Mouse (Mus musculus): ENCODE data around the gene Adarb2.

Gene Adarb2

DNA sequence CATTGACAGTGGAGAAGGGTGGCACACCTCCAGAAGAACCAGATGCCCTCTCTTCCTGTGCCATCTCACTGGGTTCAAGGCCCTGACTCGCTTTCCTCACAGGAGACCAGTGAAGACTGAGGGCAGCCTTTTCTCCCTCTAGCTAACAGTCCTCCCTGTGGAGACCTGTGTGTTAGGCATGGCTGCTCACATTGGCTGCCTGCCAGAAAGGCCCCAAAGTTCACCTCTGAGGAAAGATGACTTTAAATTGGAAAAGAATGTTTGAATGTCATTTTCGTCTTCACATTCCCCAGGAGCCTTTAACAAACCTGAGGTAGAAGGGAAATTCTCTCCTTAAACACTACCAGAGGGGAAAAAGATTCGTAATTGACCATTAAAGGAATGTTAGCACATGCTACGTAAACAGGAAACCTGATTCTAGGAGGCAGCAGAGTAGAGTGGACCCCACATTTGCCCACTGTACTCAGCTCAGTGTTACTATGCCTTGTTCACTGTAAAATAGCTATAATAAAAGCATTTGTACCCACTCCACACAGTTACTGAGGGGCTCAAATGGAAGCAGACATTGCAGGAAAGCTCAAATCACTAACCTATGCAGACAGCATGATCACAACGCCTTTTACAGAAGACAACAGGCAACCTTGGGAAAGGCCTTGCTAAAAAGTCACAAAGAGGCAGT, 285.2 kb downstream of the Adarb2 start:
- no peak for DNase-seq (ENCODE audit: low spot score)

DNA sequence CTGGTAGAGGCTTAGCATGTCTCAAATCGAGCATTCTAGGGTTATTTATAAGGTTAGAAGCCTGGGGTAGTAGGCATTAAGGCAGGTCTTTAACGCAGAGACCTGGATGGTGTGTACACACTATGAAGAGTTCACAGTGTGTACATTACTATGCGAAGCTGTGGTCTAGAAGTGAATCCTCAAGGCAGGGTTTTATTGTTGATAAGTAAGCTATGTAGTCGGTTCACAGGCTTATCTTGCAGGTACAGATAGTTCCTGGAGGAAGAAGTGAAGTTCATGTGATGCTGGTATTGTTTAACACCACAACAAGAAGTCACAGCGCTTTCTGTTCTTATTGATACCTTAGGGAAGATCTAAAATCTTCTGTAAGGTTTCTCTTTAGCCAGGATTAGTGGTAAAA, 290.7 kb downstream of the Adarb2 start:
- DNase-seq (ENCODE audit: low spot score): no peak

DNA sequence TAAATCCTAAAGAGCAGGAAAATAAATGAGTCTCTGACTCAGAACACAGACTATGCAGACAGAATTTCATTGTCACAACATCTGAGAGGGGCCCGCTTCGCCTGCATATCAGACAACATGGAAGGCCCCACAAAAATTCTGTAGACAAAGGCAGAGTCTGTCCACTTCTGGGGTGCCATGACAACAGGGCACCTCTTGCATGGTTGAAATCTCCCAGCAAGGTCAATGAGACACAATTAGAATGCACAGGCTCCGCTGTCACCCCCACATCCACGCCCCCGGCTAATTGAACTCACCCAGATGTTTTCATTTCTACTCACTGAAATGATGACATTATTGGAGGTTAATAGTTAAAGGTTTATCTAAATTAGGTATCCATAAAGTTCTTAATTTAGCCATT, 296.9 kb downstream of the Adarb2 start:
- no peak for DNase-seq (ENCODE audit: low spot score)

DNA sequence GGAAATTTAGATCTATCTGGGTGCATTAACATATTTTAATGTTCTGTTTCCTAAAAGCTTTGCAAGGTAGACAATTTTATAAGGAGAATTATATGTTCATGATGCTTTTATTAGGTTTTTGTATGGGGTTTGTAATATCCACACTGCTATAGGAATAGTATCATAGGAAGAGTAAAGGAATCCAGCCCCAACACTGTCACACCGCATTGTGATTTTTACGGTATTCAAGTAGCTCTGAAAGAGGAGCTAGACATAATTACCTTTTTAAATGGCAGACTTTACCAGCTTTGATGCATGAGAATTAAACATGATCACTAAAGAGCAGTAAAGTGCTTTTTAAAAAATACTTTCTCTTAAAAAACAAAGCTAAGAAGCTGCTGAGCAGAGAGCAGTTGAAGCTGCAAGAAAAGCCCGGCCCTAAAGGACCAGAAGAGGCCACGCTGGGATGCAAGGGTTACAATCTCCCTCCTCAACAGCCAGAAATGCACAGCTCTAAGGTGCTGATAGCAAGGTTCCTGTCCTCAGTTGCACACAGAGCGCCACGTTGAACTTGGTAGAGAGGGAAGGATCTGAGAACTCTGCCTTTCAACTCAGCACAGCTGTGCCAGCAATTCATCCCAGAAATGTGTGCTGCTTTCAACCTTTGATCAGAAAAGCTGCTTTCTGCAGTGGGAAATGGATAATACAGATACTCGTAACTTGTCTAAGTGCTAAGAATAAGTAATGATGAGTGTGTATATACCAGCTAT, 308.6 kb downstream of the Adarb2 start:
- no peak for DNase-seq (ENCODE audit: low spot score)

DNA sequence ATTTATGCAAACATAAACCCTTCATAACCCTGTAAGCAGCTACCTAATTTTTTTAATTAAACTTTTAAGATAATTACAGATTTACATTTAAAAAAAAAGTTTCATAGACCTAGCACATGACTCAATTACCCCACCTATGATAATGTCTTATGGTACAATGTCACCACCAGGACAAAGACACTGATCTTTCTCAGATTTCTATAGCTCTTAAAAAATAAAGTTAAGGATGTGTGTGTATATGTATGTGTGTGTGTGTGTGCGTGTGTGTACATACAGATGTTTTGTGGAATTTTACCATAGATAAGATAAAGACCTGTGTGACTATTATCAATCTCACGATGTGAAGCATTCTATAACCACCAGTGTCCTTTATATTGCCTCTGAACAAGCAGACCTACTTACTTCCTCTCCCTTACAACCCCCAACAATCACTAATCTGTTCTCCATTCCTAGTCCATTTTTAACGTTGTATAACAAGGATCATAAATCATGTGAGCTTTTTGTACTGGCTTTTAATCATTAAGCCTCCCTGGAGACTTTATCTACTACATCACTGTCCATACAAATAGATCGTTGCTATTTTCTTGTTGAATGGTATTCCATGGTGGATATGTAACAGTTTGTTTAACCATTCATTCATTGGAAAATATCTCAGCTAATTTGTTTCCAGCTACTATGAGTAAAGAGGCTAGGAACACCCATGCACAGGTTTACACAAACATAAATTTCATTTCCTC, 313.5 kb downstream of the Adarb2 start:
- DNase-seq (ENCODE audit: low spot score): no peak

DNA sequence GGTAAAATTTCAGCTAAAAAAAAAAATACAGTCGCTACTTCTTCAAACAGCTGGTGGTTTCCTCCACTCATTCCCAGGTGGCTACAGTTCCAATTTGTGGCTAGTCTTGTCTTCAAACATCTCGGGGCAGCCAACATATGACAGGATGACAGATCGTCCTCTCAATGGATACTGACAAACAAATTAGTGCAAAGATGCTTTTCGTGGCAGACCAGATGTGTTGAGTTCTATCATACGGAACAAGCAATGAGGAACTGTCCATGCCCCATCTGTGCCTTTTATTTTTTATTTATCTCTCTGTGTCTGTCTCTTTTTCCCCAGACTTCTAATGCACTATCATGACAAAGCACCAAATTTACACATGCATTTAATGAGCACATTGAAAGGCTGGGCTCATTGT, 316.5 kb downstream of the Adarb2 start:
- no peak for DNase-seq (ENCODE audit: low spot score)

DNA sequence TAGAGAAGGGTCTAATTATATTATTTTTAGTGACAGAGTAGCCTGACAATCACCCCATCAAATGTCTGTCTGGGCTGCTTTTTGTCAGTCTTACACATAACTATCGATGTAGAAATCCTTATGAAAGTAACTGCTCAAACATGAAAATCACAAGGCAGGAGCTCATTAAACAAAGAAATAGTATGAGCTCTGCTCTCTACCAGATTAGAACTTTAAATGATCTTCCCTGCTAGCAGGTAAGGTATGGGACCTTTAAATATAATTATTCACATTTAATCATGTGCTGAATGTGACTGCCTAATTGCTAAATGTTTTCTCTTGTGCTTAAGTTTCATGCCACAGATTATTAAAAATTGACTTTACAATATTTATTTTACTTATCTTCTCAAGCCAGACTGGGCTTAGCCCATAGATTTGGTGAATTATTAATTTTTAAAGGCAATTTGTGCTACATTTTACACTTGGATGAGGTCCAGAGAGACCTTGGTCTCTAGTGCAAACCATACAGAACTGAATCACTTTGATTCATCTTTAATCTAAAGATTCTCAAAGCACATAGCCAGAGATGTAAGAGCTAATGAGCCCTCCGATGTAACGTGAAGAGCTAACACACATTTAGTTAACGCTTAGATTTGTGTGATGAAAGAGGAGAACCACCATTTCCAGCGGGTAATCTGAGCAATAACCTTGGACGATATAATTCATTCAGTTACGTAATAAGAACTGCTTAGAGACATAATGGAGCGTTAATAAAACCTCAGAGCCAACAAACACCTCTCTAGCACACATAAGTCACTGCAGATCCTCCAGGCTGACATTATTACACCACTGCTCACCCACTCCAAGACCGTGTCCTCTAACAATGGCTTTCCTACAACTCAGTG, 323.3 kb downstream of the Adarb2 start:
- no peak for DNase-seq (ENCODE audit: low spot score)

DNA sequence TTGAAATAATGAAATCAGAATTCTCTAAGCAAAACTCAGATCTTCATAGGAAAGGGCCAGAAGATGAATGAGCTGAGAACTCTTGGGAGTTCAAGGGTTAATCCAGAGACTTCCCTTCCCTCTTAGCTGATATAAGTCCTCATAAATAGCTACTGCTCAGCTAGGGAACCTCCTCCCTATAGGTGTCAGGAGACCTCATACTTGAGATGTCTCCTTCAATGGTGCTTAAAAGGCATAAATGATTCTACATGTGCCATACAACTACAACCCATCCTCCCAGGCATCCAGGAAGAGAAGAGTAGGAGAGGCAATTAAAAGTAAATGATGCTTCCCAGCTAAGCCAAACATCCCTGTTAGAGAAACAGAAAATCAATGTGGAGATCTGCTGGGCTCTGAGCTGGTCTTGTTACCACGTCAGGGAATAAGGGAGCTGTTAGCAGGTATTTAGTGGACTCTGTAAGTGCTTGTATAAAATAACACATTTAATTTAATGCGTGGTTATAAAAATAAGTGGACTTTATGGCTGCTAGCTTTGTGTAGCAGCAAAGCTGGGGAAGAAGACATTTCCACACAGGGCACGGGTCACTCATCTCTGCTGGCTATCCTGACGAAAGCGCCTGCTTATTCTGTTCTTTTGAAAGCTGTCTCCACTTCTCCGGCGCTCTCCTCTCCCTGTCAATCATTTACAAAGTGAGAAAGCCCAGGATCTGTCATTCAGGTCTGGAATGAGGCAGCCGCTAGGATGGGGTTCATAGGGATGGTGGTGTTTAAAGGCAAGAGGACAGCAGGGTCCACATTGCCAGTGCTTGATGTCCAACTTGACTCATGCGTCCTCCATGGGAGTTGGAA, 331.8 kb downstream of the Adarb2 start:
- no peak for DNase-seq (ENCODE audit: low spot score)

DNA sequence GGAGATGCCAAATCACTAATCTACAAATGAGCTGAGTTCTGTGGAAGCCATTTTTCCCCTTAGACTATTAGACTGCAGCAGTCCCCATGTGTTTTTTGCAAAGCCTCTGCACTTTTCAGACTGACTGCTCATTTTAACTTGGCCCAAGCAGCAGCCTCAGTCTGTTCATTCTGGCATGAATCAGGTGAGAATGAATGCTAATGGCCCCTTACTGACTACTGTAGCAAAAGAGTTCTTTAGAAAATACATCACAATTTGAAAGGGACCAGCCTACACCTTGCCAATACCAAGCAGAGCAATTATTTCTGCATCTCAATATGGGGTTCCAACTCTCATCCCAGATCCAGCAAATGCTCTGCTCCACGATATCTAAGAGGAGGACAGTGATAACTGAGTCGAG, 335.8 kb downstream of the Adarb2 start:
- DNase-seq (ENCODE audit: low spot score): no peak

DNA sequence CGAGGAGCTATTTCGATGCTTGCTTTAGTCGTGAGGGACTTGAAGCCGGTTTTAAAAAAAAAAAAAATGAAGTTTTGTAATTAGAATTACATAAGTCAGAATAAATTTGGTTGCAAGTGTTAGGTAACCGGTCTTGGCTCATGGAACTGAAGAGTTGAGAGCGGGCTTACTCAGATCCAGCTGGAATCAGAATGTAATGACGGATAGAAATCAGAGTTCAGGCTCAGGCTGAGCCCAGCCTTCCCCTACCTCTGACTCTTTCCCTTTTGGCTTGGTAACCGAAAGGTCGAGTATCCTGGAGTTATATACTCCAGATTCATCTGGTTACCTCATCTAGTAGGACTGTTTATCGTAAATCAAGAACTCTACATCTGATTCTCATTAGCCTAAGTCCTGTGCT, 336.2 kb downstream of the Adarb2 start:
- DNase-seq (ENCODE audit: low spot score): peak; percentile 2

DNA sequence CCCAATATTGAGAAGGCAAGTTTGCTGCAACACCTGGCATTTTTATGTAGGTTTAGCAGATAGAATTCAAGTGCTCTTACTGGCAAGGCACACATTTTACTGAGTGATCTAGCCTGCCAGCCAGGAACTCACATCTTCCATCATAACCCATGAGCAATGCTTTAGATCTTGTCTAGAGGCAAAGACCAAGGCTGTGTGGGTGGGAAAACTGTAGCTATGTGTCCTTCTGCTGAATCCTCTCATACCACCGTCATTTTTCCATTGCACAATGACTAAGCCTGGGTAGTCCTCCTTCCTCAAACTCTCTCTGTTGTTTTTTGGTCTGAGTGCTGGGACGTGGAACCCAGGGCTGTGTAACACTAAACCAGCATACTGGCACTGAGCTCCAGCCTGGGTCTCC, 340.0 kb downstream of the Adarb2 start:
- DNase-seq (ENCODE audit: low spot score): no peak

DNA sequence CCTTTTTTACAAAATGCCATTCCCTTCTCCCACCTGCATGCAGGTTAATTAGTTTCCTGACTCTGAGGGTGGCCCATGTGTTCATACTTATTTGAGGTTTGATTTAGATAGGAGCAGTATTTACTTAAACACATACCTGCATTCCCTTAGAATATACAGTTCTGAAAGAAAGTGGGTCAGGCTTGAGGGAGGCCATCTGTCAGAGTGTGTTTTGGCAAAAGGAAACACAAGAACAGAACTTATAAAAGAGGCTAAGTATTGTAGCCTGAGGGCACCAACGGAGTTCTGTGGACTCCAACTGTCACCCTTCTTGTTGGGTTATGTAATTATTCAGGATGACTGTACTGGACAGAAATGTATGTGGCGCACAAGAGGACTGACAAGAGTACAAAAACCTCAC, 349.6 kb downstream of the Adarb2 start:
- no peak for DNase-seq (ENCODE audit: low spot score)

DNA sequence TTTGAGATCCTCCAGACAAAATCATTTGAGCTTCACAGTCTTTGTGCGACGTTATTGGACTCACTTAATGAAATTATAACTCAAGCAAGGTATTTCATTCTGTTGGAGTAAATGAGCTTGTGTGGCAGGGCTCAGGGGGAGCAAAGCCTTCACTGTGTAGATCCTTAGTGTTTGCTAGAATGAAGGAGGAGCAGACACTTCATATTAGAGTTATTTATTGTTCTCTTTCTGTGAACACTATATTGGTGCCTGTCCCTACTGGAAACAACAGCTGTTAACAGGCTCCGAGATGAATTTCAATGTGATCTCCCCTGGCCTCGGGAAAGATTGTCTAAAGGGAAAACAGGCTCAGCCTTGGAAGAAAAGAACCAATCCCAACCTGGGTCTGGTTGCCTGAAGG, 355.1 kb downstream of the Adarb2 start:
- DNase-seq (ENCODE audit: low spot score): no peak

DNA sequence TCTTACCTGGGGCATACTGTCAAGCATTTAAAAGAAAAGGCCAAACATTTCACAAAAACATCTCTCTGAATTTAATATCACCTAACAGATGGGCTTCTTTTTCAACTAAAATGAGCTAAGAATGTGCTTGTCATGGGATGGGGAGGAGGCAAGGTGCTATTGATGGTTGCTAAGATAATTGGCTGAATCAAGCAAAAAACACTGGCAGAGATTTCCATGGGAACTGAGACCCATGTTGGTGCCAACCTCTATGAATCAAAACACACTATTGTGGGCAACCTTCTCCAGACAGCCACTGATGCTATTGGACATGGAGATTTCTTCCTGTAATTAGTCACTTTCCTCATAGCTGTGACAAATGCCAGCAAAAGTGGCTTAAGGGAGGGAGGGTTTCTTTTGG, 357.8 kb downstream of the Adarb2 start:
- DNase-seq (ENCODE audit: low spot score): no peak

DNA sequence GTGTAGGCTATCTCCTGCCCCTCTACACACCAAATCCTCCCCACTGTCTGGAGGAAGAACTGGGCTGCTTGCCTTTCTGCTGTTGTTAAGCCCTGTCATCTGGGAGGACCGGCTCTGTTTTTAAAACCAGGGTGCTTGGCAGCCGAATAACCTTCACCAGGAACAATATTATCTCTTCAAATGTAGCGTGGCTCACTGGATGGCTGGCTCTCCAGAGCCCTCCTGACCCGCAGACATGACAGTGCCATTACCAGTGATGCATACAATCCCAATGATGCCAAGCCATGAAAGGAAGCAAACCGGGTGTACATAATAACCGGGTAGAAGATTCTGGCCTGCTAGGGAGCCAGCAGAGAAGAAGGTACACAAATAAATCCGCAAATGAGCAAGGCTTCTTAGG, 360.5 kb downstream of the Adarb2 start:
- DNase-seq (ENCODE audit: low spot score): no peak

DNA sequence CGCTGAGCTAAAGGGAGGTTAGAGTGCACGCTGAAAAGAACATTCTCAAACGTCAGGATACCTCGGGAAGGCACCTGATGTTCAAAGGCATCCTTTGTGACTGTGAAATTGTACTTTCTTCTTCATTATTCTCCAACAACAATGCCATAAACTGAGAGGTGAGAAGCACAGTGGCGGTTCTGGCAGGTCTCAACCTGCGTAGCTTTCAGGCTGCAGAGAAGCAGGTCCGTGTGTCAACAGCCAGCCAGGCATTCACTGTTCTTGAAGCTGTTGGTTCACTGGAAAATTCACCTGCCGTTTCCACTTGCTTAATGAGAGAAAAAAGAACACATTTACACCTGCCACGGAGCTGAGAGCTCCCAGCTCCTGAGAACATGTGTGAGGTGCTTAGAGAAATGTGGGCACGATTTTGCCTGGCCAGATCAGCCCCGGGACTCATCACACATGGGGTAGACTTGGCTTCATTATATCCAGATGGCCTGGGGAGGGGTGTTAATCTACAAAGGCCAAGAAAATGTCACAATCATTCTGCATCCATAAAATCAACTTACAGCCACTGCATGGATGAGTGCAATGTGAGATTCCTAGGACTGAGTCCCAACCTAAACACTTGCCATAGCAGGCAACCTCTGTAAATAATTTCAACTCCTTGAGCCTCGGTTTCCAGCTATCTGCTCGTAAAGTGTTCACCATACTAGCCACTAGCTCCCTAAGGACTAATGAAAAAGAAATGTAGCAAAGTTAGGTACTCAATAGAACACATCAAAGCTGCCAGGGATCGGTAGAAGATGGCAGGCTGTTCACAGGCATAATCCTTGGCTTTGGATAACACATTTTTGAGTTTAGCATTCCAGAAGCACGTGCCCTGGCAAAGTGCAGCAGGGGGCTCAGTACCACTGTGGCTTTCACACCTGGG, 364.7 kb downstream of the Adarb2 start:
- DNase-seq (ENCODE audit: low spot score): no peak

DNA sequence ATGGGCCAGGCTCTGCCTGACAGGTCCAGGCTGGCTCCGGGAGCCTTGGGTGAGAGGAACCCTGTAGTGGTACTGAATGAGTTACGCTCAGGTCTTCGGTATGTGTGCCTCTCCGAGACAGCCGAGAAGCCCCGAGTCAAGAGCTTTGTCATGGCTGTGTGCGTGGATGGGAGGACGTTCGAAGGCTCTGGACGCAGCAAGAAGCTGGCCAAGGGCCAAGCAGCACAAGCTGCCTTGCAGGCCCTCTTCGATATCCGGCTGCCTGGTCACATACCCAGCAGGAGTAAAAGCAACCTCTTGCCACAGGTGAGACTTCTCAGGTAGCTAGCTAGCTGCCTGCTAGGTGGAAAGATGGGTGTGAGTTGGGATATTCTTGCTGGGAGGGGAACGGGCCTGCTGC, 367.6 kb downstream of the Adarb2 start:
- DNase-seq (ENCODE audit: low spot score): no peak

DNA sequence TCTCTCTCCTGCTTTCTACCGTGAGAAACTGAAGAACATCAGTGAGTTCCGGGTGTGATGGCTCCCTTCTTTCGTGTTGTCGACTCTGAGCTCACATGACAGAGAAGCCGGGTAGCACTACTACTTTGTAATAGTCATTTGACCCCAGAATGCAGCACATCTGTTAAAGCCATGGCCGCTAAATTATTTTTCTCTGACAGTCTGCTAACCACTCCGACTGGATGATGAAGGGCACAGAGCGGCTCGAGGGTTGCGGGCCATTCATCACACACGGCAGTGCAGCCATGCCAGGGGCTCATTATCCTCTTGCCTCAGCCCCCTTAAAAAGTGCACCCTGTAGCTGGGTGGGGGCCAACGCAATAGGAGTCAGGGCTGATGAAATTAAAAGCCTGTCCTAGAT, 371.2 kb downstream of the Adarb2 start:
- no peak for DNase-seq (ENCODE audit: low spot score)

DNA sequence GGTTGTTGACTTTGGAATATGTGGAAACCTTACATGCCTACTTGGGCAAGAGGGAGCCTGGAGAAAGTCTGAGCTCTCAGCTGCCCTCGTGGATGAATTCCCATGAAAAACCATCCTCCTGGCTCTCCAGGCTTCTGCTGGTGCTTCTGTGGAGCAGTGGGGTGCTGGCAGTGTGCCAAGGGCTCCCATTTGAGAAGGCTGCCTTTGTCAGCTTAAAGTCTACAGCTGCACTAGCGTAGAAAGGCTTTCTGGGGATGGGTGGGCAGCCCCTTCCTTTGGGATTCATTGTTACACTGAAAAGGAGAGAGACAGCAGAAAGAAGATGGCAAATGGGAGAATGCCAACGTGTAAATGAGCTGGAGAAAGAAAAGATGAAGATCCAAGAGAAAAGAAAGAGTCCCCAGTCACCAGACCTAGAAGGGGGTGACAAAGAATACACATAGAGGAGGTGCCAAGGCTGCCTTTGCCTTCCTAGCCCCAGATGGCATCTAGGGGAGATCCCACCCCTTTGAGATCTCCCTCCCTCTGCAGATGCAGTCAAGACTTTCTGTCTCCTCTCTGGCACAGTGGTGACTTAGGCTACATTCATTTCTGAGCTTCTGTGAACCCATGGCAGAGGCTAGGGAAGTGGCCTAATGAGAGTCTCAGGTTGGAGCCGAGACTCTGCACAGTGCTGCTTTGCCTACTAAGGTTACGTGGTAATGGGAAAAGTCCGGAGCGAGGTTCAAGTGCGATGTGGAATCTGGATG, 381.8 kb downstream of the Adarb2 start:
- DNase-seq (ENCODE audit: low spot score): no peak

DNA sequence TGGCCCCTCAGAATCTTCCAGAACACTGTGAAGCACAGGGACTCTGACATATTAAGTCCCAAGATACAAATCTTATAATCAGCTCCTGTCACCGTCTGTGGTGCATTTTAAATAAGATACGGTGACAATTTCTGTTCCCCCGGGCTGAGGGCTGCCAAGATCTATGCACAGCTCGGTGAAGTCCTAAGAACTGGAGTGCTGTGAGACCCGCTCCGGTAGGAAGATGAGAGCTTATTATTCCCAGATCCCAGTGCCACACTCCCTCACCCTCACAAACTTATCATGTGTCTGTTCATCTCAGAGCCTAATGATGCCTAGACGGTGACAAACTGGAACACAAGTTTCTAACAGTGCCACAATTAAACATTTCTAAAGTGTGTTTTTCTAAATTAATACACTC, 384.8 kb downstream of the Adarb2 start:
- no peak for DNase-seq (ENCODE audit: low spot score)

Data from lung, postnatal 25 days (tissue).